Mouse (Mus musculus) urinary bladder, adult 2 months (tissue): ENCODE measurements around the gene Fmn2. TPM values are rescaled to one million over a fixed set of nuclear protein-coding genes. Genes with fewer than 3 reads are reported as not detected.

Experiments used
- DNase-seq: peaks from one replicate; pipeline ENCODE4 v3.0.0; 2022; ENCODE audit warnings: low spot score
- polyA plus RNA-seq: library from polyadenylated mRNA; depleted of rRNA; stranded (reverse); fragments of >200 nt; gene quantifications from 2 replicates; pipeline ENCODE4 v1.2.3, GENCODE M21; 2012; rRNA removed

The Fmn2 gene
- polyA plus RNA-seq, 1 experiment, result 0.04 TPM

- no peak for DNase-seq
Measured at GRCm38 (mm10) chr1:174781037-174781436, 279.4 kb downstream of the Fmn2 start.

GRCm38 (mm10) chr1:174788617-174789016 lies 287.0 kb downstream of the Fmn2 start:
- DNase-seq, result no peak

GRCm38 (mm10) chr1:174811846-174812245 lies 310.2 kb downstream of the Fmn2 start:
- no peak for DNase-seq

GRCm38 (mm10) chr1:174826562-174826961 lies 324.9 kb downstream of the Fmn2 start:
- DNase-seq, result no peak

GRCm38 (mm10) chr1:174836861-174837260 lies 335.2 kb downstream of the Fmn2 start:
- no peak for DNase-seq

GRCm38 (mm10) chr1:174844786-174845185 lies 343.2 kb downstream of the Fmn2 start:
- no peak for DNase-seq

GRCm38 (mm10) chr1:174856188-174856587 lies 354.6 kb downstream of the Fmn2 start:
- DNase-seq, result no peak

- DNase-seq, result no peak
Measured at GRCm38 (mm10) chr1:174860407-174861118, 358.9 kb downstream of the Fmn2 start.

Other genes starting within 250 kb of the Fmn2 start
- not detected in 2 replicates for gene Olfr419, start 249.8 kb upstream of the Fmn2 start, polyA plus RNA-seq
- not detected in 2 replicates for gene Mptx1, start 171.3 kb upstream of the Fmn2 start, polyA plus RNA-seq
- not detected in 2 replicates for gene Olfr417, start 136.7 kb upstream of the Fmn2 start, polyA plus RNA-seq
- gene Olfr248, start 110.8 kb upstream of the Fmn2 start, polyA plus RNA-seq, result not detected in 2 replicates
- gene Olfr414, start 77.8 kb upstream of the Fmn2 start, polyA plus RNA-seq, result not detected in 2 replicates
- gene Olfr220, start 59.7 kb upstream of the Fmn2 start, polyA plus RNA-seq, result not detected in 2 replicates